Mouse (Mus musculus) gastrocnemius, postnatal 4 days (tissue): ENCODE measurements around the gene Arhgef19. TPM values are rescaled to one million over a fixed set of nuclear protein-coding genes. Genes with fewer than 3 reads are reported as not detected.

Source experiments
- DNase-seq, 2 experiments: peaks; one replicate each; pipeline ENCODE4 v3.0.0; 2021 to 2022; ENCODE audit warnings: low spot score in 2 of 2, mixed read lengths in 2 of 2
- total RNA-seq, 2 experiments: library from RNA; stranded (reverse); gene quantifications; 2 replicates each; pipeline ENCODE4 v1.2.3; 2021

The Arhgef19 gene
- total RNA-seq, 2 experiments from 2014 or later: 3.0 to 4.7 TPM

DNA sequence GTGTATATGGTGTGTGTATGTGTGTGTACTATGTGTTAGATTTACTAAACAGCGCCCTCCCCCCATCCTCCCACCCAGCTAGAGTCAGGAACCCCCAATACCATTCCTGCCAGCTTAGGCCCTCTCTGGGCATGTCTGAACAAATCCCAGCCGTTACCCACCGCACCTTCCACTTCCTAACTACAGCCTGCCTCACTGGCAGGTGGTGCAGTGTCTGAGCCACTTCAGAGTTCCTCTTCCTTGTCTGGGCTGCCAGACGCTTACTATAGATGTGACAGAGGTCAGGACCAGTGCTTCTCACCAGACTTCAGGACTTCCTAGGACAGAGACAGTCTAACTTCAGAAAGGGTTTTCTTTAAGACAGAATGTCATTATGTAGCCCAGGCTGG is 64.9 kb downstream of the Arhgef19 start:
- no peak for DNase-seq

DNA sequence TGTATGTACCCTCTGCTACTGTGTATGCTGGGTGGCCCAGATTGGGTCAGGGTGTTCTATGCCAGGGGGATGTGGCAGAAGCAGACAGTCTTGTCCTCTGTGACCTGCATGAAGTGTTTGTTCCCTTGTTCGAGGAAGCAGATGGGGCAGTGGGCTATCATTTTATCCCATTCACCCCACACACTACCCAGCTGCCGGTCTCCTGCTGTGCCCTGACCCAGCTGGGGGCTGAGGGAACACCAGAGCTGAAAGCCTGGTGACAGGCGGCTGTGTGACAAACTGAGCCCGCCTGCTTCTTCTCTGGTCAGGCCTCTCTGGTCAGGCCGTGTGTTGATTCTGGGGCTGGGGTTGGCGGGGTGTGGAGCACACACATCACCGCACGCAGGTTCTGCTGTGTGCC is 66.8 kb downstream of the Arhgef19 start:
- DNase-seq: no peak

Other genes starting within 250 kb of the Arhgef19 start
- gene Mfap2, start 229.1 kb upstream of the Arhgef19 start, total RNA-seq: 100 to 1,000 TPM; 175 to 183 TPM
- 10 to 100 TPM; 10.4 to 11.6 TPM for gene Crocc, start 178.9 kb upstream of the Arhgef19 start, total RNA-seq
- 10 to 100 TPM; 36.8 to 37.8 TPM for gene Necap2, start 161.1 kb upstream of the Arhgef19 start, total RNA-seq
- under 1 TPM in 1 of 2 experiments, not detected in 1; 0.76 TPM for gene Spata21, start 151.2 kb upstream of the Arhgef19 start, total RNA-seq
- 100 to 1,000 TPM; 164 to 177 TPM for gene Szrd1, start 99.7 kb upstream of the Arhgef19 start, total RNA-seq
- 10 to 100 TPM; 15.5 to 16.3 TPM for gene Fbxo42, start 91.6 kb upstream of the Arhgef19 start, total RNA-seq
- 1 to 10 TPM; 1.1 to 1.3 TPM for gene Rsg1, start 25.5 kb upstream of the Arhgef19 start, total RNA-seq
- 1 to 10 TPM; 3.7 to 4.7 TPM for gene Epha2, start 61.7 kb downstream of the Arhgef19 start, total RNA-seq
- under 1 TPM in 1 of 2 experiments, not detected in 1; 0.25 TPM for gene Fam131c, start 128.7 kb downstream of the Arhgef19 start, total RNA-seq
- gene Clcnka, start 159.2 kb downstream of the Arhgef19 start, total RNA-seq: 1 to 10 TPM; 1.6 to 2.6 TPM
- gene Clcnkb, start 176.5 kb downstream of the Arhgef19 start, total RNA-seq: under 1 TPM; 0.34 to 0.88 TPM
- gene Hspb7, start 181.3 kb downstream of the Arhgef19 start, total RNA-seq: 100 to 1,000 TPM; 154 to 183 TPM
- not detected for gene Srarp, start 196.6 kb downstream of the Arhgef19 start, total RNA-seq
- gene Zbtb17, start 205.2 kb downstream of the Arhgef19 start, total RNA-seq: 10 to 100 TPM; 19.9 to 21.2 TPM